8 mouse cellular contexts compared by ENCODE assay signal in genomic region chr2:181188681-181189080, GRCm38 (mm10). TPM values are rescaled to one million over a fixed set of nuclear protein-coding genes. Genes with fewer than 3 reads are reported as not detected.
DNase-seq lines count a peak whose midpoint lies in the region; ATAC-seq lines count a peak whose summit lies in the region.

No protein-coding gene starts in this region.

- peak overlapping the region; percentile 68 for H3K4me3 ChIP-seq in limb, embryonic 10.5 days
- peak overlapping the region; percentile 78 for H3K4me3 ChIP-seq in midbrain, embryonic 15.5 days

- peaks cover 15% of the 10 kb centered on the region for H3K36me3 ChIP-seq in limb, embryonic 10.5 days
- 0 out of 2 replicates have a peak, but pooled peaks cover 4% of the 10 kb centered on the region for H3K36me3 ChIP-seq in midbrain, embryonic 15.5 days (replicated peaks)

- no peaks in the 10 kb centered on the region for H3K27me3 ChIP-seq in limb, embryonic 10.5 days (ENCODE audit: low read depth, poor library complexity, severe bottlenecking)
- H3K27me3 ChIP-seq in midbrain, embryonic 15.5 days (replicated peaks), result no peaks in the 10 kb centered on the region

- DNase-seq in A20 (ENCODE audit: low read depth, low spot score), result peak; percentile 85
- peak; percentile 16 for DNase-seq in T-cell, adult 2 months (ENCODE audit: low spot score)
- DNase-seq in heart, adult 9 months (ENCODE audit: low spot score in 2 of 2), result peak; percentile 26 to 55
- peak; percentile 38 for DNase-seq in limb, embryonic 10.5 days (ENCODE audit: low spot score)
- peak; percentile 34 for DNase-seq in urinary bladder, postnatal 25 days (ENCODE audit: low spot score)
- DNase-seq in frontal cortex, adult 2 months (ENCODE audit: extremely low spot score in 1 of 2, low spot score in 1 of 2), result no peak
- no peak for DNase-seq in frontal cortex, postnatal 36 days (ENCODE audit: low spot score in 2 of 2)

- H3K9me3 ChIP-seq in limb, embryonic 10.5 days (replicated peaks), result no peaks in the 10 kb centered on the region
- H3K9me3 ChIP-seq in midbrain, embryonic 15.5 days, result no peaks in the 10 kb centered on the region

- WGBS in limb, embryonic 10.5 days, result 53% methylated on average over 2 of the region's 2 CpGs
- 74% methylated on average over 2 of the region's 2 CpGs for WGBS in midbrain, embryonic 15.5 days

- H3K4me1 ChIP-seq in limb, embryonic 10.5 days, result peaks cover 16% of the 10 kb centered on the region
- H3K4me1 ChIP-seq in midbrain, embryonic 15.5 days, result peaks cover 18% of the 10 kb centered on the region

- H3K9ac ChIP-seq in midbrain, embryonic 15.5 days, result no peak overlapping the region; the same call in 1 of the 2 replicates

- no peak for ATAC-seq in midbrain, embryonic 15.5 days (replicated peaks)

- peak overlapping the region; percentile 65 for H3K4me2 ChIP-seq in midbrain, embryonic 15.5 days

- peak overlapping the region; percentile 98 for H3K27ac ChIP-seq in limb, embryonic 10.5 days
- 0 out of 2 replicates have a peak overlapping the region, but pooled peaks have one; percentile 1 for H3K27ac ChIP-seq in midbrain, embryonic 15.5 days

RNA-seq across cellular contexts. Expression of gene Ppdpf, which starts 1.6 kb away (rescaled TPM):
- polyA plus RNA-seq in limb, embryonic 10.5 days (2016; fragmentation: Nextera tagmentation; extraction: Ambion mirVana), result 394 and 428 TPM in 2 replicates
- 432 and 436 TPM in 2 replicates for polyA plus RNA-seq in midbrain, embryonic 15.5 days (2015; fragmentation: Nextera tagmentation; extraction: Ambion mirVana)
- polyA plus RNA-seq in frontal cortex, adult 2 months (2012; rRNA removed), result 117 and 142 TPM in 2 replicates

RNA-seq across cellular contexts. Expression of gene Ptk6, which starts 13.9 kb away (rescaled TPM):
- not detected in 2 replicates for polyA plus RNA-seq in limb, embryonic 10.5 days (2016; fragmentation: Nextera tagmentation; extraction: Ambion mirVana)
- not detected in 2 replicates for polyA plus RNA-seq in midbrain, embryonic 15.5 days (2015; fragmentation: Nextera tagmentation; extraction: Ambion mirVana)
- 0.04 and 0.08 TPM in 2 replicates for polyA plus RNA-seq in frontal cortex, adult 2 months (2012; rRNA removed)

RNA-seq across cellular contexts. Expression of gene Srms, which starts 24.3 kb away (rescaled TPM):
- polyA plus RNA-seq in limb, embryonic 10.5 days (2016; fragmentation: Nextera tagmentation; extraction: Ambion mirVana), result 1.6 and 2.0 TPM in 2 replicates
- 0.18 and 0.22 TPM in 2 replicates for polyA plus RNA-seq in midbrain, embryonic 15.5 days (2015; fragmentation: Nextera tagmentation; extraction: Ambion mirVana)
- polyA plus RNA-seq in frontal cortex, adult 2 months (2012; rRNA removed), result 0.44 and 0.50 TPM in 2 replicates

RNA-seq across cellular contexts. Expression of gene Fndc11, which starts 31.1 kb away (rescaled TPM):
- 0.34 and 0.73 TPM in 2 replicates for polyA plus RNA-seq in limb, embryonic 10.5 days (2016; fragmentation: Nextera tagmentation; extraction: Ambion mirVana)
- polyA plus RNA-seq in midbrain, embryonic 15.5 days (2015; fragmentation: Nextera tagmentation; extraction: Ambion mirVana), result 0.14 and 0.24 TPM in 2 replicates
- 0.13 and 0.14 TPM in 2 replicates for polyA plus RNA-seq in frontal cortex, adult 2 months (2012; rRNA removed)

RNA-seq across cellular contexts. Expression of gene Eef1a2, which starts 31.9 kb away (rescaled TPM):
- polyA plus RNA-seq in limb, embryonic 10.5 days (2016; fragmentation: Nextera tagmentation; extraction: Ambion mirVana), result not detected in 2 replicates
- 11.5 and 12.1 TPM in 2 replicates for polyA plus RNA-seq in midbrain, embryonic 15.5 days (2015; fragmentation: Nextera tagmentation; extraction: Ambion mirVana)
- polyA plus RNA-seq in frontal cortex, adult 2 months (2012; rRNA removed), result 939 and 990 TPM in 2 replicates

Comparison
In these comparisons a context has a peak if more than half of its experiments do, and no peak if none do; other contexts are left out.
1. DNase-seq: peak in A20 (single experiment), T-cell, adult 2 months (single experiment), heart, adult 9 months (2 of 2), limb, embryonic 10.5 days (single experiment) and urinary bladder, postnatal 25 days (single experiment); none in frontal cortex, adult 2 months (0 of 2) and frontal cortex, postnatal 36 days (0 of 2).